Mouse (Mus musculus) forelimb bud, embryonic 11.5 days (tissue): ENCODE measurements around the gene Bicd2.
A peak's percentile ranks its signal among the peaks of the same experiment; 100 is the strongest.

ENCODE experiments used
- DNase-seq: peaks from one replicate; pipeline ENCODE4 v3.0.0-alpha.2; 2012; ENCODE audit warnings: low read depth, low spot score

The Bicd2 gene

DNA sequence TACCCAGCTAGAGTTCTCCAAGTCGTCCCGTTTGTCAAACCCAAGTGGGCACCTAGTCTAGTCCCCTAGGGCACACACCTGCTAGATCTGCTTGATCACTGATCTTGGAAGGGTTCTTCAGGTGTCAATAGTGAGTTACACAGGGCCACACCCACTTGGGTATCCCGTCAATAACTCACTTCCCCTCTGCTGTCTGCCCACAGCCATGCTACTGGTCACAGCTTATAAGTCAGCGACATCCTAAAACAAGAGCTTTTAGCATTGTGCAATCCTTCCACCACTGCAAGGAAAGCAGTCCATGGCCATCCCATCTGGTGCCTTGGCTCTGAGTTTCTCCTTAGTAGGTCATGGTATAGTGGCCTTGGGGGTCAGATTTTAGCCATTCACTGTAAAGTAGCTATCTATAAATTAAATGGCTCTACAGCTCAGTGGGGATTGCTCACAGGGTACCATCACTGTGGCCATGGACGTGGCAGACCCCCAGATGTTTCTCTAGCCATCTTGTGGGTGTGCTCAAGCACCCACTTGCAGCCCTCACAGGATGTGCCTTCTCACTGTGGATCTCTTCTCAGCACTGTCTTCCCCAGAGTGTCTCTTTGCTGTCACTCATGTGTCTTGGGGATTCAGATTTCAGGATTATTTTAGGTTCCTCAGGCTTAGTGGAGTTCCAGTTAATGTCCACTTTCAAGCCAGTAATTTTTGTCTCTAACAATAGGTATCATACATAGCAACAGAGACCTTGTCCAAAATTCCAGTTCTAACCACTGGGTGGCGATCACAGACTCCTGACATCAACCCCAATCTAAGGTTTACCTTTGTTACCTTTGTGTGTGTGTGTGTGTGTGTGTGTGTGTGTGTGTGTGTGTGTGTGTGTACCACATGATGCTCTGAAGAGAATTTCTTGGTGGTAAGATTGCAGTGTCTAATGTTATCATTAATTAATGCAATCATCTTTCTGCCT lies 14.9 kb upstream of the Bicd2 start:
- peak; percentile 63 for DNase-seq

GRCm38 (mm10) chr13:49328101-49328500 lies 13.3 kb upstream of the Bicd2 start:
- no peak for DNase-seq

DNA sequence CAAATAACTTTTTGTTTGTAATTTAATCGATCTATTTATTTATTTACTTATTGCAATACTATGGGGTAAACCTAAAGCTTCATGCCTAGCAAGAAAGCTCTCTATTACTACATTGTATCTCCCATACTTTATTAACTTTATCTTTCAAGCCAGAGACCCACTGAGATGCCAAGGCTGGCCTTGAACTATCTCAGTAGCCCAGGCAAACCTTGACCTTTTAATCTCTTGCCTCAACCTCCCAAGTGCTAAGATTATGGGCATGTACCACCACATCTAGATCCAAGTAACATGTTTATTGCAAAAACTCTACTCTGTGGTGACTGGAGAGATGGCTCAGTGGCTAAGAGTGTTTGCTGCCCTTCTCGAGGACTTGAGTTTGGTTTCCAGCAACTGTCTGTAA lies 8.1 kb upstream of the Bicd2 start:
- DNase-seq = no peak

- DNase-seq = peak; percentile 61
Observed at GRCm38 (mm10) chr13:49335077-49335982, 6.1 kb upstream of the Bicd2 start.

- DNase-seq = no peak
Observed at GRCm38 (mm10) chr13:49338893-49339546, 2.4 kb upstream of the Bicd2 start.

- no peak for DNase-seq
Observed at GRCm38 (mm10) chr13:49341831-49342722, 692 bp downstream of the Bicd2 start.

GRCm38 (mm10) chr13:49342723-49343100 lies 1.3 kb downstream of the Bicd2 start:
- no peak for DNase-seq

GRCm38 (mm10) chr13:49344567-49344966 lies 3.2 kb downstream of the Bicd2 start:
- DNase-seq = no peak

- no peak for DNase-seq
Observed at GRCm38 (mm10) chr13:49345476-49345875, 4.1 kb downstream of the Bicd2 start.

DNA sequence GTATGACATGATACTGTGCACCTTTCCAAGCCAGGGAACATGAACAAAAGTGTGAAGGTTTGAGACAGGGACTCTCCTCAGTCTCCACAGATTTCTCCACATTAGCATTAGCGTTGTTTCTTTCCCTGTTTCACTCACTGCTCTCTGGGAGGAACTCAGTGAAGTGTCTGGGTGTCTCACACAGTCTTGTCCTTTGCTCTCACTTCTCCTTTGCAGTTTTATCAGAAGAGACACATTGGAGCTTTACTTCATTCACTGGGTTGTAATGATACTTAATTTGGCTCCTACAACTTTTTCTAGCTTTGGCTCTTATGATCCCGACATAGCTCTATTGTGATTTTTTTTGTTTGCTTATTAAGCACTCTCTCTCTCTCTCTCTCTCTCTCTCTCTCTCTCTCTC lies 7.1 kb downstream of the Bicd2 start:
- no peak for DNase-seq

DNA sequence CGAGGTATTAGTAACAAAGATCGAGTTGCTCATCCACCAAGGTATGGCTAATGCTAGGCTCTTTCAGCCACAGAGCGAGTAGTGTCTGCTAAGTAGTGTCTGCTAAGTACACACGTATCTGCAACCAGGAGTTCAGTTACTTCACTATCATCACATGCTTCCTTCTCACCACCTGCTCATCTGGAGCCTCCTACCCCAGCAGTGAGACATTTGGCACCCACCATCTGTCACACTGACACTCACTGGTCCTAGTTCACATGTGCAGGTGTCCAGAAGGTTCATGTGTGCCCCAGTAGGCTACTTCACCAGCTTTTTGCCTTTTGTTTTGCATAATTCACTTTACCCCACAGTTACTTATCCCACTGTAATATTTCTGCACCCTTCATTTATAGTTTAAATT lies 8.0 kb downstream of the Bicd2 start:
- no peak for DNase-seq

DNA sequence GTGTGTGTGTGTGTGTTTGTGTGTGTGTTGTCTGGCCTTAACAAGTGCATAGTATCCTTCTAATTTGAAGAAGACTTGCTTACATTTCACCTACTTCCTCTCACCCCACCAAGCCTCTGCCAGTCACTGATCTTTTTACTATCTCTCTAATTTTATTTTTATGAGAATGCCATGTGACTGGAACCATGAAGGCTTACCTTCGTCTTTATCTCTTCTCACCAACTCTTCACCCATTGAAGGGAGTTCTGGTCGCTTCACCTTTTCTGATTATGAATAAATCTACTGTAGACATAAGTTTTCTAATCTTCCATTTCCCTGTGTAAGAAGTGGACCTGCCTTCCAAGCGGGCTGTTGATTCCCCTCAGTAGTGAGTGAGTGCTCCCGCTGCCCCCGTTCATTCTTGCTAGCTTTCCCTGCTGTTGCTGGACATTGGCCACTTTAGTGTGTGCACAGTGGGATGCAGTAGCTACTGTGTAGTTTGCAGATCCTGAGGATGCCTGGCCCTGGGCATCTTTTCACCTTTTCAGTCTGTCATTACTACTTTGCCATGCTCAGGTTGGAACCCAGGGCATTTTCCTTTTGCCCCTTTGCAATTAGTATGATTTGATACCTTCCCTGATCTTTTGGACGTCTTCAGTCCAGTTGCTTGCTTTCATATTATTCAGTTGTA lies 8.6 kb downstream of the Bicd2 start:
- no peak for DNase-seq

- DNase-seq = no peak
Observed at GRCm38 (mm10) chr13:49352581-49353159, 11.3 kb downstream of the Bicd2 start.

DNA sequence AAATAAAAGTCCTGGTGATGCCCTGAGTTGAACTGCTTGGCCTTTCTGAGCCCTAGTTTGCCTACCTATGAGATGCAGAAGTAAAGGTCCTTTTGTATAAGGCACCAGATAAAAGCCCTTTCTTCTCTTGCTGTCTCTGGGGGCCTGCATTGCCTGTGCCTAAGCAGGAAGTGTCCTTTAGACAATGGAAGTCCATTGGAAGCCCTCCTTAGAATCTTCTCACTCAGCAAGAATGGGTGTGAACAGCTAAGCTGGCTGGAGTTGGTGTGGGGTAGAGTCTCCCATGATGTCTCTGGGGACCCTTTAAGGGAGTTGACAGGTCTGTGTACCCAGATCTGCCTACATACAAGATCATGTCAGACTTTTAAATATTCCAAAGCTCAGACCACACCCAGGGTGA lies 12.0 kb downstream of the Bicd2 start:
- no peak for DNase-seq

- no peak for DNase-seq
Observed at GRCm38 (mm10) chr13:49353991-49354507, 12.7 kb downstream of the Bicd2 start.

- no peak for DNase-seq
Observed at GRCm38 (mm10) chr13:49355461-49356061, 14.2 kb downstream of the Bicd2 start.

- DNase-seq = no peak
Observed at GRCm38 (mm10) chr13:49356090-49356489, 14.7 kb downstream of the Bicd2 start.

DNA sequence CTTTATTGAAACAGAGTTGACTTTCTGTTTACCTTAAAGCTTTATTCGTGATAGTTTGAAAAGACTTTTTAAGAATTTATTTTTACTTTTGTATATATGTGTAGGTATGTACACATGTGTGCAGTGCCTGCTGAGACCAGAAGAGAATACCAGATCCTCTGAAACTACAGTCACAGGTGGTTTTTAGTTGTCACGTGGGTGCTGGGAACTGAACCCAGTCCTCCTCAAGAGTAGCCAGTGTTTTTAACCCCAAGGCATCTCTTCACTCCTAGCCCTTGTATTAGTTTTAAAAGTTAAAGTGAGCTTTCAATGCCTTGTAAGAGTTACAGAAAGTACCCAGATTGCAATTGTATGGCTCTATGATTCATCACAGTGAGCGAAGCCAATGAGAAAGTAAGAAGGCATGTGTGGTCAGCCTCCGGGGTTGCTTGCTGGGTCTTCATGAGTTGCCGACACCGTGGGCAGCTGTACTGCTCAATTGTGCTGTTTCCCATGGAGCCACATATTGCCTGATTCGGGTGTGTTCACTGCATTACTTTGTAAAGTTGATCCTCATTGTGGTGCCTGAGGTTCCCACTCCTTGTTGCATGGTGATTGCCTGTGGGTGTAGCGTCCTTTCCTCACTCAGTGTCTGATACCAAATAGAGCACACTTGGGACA lies 16.1 kb downstream of the Bicd2 start:
- no peak for DNase-seq

DNA sequence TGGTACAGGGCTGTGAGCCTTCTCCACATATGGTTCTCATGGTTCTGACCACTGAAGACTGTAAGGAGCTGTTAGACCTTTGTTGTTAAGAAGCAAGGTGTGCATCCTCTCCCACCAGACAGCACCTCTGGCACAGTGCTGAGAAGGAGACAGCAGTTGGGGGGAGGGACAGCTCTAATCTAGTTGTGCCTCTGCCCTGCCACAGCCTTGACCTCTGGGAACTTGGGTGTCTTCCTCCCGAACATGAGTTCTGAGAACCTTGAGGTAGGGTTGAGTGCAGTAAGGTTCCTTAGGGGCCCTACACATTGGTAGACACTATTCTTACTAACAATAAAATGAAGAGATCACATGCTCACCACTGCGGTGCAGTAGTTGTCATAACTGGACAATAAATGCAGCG lies 16.8 kb downstream of the Bicd2 start:
- DNase-seq = no peak
